Mouse (Mus musculus) A20 (cell line): ENCODE results near the gene Tspan5.

Source experiments
- DNase-seq: peaks from one replicate; pipeline ENCODE4 v3.0.0-alpha.2; 2011; ENCODE audit warnings: low read depth, low spot score

Gene Tspan5

DNA sequence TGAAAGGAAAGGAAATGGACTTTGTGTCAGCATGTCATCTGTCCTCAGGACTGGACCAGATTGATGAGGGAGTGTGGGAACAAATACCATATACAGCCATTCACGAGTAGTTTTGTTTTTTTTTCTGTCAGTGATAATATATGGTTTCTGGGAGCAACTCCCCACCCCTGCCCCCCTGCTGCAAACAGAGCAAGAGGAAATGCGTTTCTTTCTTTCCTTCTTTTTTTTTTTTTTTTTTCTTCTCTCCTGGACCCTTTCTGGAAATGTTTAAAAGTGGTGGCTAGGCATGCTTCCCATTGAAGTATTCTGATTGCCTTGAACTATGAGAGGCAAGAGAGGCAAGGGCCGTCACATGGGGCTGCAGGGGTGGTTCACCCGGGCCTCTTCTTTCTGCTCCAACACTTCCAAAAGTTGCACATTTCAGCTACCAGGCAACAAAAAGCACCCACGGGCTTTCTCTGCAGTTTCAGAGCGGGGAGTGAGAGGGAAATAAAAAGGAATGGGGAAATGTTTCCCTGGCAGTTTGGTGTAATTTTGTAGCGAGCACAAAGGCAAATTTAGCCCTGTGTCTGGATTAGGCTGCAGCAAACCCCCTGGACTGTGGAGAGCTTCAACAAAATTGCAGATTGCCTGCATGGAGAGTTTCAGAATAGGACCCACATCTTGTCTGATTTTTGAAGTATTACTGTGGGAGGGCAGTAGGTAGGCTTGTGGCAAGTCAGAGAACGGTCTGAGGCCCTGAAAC, 2.2 kb downstream of the Tspan5 start:
- no peak for DNase-seq

DNA sequence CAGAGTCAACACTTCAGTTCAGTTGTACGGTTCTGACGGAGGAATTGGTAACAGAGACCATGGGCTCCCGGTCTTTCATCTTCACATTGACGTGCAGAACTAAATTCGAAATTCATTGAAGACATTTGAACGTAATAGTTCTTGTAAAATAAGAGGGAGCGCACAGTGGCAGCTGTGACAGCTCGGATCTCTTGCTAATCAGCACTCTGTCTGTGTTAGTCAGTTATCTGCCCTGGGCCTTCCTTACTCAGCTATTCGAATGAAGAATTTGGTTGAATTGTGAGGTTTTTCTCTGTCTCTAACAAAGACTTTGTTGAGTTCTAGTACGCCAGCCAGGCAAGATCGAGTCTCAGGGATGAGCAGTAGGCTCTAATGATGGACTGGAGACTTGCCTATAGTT, 3.1 kb downstream of the Tspan5 start:
- no peak for DNase-seq

DNA sequence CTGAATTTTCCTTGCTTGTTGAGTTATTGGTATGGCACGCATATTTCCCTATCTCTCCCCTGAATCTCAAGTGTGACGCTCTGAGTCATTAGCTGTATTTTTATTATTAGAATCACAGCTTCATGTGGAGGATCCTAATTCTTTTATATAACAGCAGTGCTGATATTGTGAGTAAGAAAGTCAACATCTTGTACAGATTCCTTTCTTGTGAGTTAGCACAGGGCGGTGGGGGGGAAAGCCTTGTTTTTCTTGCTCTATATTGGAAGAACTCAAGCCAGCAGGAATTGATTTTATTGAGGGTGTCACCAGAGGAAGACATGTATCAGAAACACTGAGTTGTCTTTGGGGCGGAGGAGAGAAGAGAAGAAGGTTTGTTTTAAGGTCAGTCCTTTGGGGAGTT, 3.6 kb downstream of the Tspan5 start:
- no peak for DNase-seq

DNA sequence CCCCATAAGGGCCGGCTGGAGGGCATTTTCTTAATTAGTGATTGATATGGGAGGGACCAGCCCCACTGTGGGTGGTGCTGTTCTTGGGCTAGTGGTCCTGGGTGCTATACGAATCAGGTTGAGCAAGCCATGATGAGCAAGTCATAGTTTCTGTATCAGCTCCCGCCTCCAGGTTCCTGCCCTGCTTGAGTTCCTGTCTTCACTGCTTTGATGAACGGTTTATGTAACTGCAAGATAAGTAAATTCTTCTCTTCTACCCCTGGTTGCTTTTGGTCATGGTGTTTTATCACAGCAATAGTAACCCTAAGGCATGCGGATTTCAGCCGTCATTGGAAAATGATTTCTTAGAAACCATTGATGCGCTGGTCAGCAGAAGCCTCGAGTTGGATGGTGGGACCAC, 4.6 kb downstream of the Tspan5 start:
- no peak for DNase-seq

DNA sequence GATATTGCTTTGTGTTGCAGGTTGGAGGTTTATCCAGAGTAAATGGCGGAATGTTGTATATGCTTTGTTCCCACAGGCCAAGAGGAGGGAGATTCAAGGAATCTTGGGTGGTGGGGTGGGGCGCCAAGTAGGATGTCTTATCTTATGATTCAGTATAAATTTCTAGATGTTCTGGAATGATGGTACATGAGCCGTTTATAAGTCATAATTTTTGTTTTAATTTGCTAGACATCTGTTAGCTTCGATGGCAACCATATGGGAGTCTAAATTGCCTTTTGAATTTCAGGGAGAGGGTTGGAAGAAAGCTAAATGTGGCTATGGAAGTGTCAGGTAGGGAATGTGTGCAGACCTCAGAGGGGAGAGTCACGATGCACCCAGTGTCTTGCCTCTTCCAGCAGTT, 5.0 kb downstream of the Tspan5 start:
- DNase-seq = no peak

DNA sequence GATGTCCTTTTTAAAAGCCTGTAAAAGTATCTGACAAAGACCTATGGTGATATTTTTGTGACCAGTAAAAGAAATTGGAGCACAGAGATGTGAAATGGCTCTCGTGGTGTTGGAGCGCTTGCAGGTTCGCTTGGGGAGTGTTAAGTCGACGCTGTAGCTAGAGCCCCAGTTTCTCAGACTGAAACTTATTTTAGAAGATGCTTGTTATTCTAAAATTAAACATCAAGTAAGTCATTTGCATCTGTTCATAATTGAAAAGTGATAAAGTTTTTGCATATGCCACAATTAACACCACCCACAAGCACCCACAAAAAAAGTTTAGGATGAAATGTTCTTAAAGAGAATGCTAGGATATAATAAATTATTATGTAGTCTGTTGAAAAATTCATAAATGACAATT, 6.0 kb downstream of the Tspan5 start:
- DNase-seq = peak; percentile 64

DNA sequence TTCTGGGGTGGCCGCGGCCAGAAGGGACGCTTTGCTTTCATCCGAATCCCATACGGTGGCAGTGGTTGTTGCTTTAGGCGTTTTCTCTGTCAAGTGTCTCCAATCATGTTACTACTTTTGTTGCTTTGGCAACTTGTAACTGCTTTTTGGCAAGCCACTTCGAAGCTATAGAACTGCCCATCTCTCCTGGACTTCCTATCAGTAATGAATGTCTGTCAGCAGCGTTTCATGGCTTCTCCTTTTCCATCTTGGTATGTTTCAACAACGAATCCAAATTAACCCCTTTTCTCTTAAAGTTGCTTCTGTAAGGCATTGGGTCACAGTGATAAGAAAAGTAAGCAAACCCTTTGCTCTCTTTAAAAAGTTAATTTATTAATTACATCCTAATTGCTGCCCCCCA, 7.7 kb downstream of the Tspan5 start:
- no peak for DNase-seq

DNA sequence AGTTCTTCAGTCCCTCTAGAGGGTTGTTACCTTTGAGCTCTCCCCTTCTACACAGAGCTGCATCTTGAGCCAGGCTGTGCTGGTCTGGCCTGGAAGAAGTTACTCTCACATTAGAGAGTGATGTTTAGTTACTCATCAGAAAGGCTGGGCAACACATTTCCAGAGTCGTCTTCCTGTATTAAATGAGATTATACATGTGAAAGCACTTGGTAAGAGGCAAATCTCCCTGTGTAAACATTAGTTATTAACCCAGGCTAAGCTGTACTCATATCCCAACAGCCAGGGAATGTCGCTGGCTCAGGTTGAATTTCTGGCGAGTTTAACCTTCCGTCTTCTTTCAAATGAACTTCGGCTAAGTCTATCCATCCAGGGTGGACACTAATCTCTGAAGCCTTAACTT, 9.3 kb downstream of the Tspan5 start:
- no peak for DNase-seq

DNA sequence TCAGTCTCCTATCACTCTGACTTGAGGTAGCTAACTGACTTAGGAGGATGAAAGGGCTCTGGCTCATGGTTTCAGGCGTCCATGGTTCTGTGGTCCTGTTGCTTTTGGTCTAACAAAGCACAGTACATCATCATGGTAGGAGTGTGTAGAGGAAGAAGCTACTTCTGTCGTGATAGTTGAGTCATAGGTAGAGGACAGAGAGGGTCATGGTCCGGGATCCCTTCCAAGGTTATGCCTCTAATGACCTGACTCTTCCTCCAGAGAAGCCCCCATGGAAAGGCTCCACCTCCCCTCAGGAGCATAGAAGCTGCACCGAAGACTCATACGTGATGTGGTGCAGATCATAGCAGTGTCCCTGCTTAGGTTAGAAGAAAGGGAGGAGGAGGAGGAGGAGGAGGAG, 10.1 kb downstream of the Tspan5 start:
- DNase-seq = no peak

DNA sequence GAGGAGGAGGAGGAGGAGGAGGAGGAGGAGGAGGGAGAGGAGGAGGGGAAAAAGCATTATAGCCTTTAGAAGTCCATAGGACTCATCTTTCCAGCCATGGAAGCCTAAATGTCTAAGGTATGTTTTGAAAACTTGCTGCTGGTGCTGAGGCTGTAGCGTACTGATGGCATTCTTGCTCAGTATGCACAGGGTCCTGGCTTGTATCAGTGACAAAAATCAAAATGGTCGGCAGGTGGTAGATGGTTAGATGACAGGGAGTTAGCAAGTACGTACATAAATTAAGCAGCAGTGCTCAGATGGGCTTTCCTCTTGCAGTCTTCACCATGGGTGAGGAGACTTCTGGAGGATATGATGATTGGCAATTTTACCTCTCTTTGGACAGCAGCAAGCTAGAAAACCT, 10.8 kb downstream of the Tspan5 start:
- no peak for DNase-seq

DNA sequence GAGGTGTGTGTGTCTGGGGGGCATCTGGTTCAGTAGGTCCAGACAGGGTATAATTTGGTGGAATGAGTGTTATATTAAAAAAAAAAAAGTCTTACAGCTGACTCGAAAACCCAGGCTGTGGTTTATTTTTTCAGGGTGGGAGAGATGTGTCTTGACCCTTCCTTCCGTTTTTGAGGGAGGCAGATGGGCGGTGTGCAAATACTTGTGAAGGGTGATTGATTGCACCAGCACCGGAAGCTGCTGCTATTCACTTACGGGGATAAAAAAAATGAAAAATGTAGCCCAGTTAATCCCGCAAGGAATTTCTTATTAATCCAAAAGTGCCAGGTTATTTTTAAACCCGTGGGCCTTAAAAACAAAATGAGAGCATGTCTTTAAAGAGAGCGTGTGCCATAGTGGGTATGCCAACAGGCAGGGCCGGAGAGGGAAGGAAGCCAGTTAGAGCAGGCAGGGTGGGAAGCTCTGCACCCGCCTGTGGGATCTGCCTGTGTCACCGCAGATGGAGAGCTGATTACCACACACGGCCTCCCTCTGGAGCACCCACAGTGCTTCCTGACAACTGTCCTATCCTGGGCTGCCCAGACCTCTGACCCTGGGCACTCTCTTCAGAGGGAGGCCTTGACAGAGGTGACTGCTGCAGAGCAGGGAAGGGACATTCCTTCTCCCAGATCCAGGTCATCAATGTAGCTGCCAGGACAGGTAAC, 11.3 kb downstream of the Tspan5 start:
- DNase-seq = no peak

DNA sequence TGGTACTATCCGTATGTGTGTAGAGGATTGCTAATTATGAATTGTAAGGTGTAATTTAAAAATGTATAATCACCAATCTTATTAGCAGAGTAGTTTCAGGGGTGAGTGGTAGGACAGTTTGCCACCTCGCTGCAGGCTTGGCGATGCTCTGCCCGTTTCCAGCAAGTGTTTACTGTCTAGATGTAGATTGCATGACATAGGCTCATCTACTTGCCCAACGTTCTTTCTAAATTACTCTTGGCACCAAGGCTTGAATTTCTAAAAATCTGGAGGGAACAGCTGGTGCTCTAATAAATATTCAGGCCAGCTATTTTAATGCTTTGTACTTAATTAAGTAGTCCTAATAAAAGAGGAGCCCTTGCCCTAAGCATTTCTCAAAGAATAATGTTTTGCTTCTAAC, 12.3 kb downstream of the Tspan5 start:
- no peak for DNase-seq

DNA sequence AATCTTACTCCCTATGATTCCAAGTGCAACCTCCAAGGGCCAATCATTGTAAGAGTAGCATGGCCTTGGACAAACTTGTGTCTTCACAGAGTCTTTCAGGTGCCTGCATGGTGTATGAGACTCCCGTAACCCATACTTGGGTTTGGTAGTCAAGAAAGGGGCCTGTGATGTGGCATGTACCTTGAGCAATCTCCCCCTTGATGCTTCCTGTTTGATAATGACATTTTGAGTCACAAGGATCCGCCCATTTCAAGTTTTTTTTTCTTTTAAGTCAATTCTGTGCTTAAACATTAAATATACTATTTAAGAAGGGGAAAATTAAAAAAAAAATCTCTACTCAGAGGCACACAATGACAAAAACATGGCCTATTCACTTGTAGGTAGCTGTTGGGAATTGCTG, 15.3 kb downstream of the Tspan5 start:
- no peak for DNase-seq

DNA sequence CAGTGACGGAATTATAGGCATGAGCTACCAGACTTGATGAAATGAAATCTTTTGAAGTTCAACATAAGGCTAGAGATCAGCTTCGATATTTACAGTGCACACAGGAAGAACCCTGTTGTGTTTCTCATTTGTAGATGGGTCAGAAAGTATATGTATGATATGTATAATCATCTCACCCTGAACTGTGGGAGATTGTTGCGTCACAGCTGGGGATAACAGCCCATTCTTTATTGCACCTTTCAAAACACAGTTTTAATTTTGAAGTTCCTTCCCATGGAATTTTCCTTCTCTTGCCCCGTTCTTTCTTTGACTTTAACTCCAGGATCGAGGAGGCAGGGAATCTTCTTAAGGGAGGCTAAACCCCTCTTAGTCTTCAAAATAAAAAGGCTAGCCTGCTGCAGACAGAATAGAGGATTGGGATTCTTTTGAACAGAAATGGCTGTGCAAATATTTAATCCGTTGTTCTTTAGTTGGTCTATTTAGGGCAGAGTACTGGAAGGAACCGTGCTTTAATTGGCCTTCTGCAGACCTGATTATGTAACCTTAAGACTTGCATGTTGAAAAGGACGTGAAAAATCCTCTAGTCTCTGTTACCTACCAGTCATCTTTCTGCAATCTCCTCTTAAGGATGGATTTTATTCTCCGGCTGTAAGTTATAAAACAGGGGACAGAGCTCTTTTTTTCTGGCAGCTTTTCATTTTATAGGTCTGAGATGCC, 18.1 kb downstream of the Tspan5 start:
- no peak for DNase-seq

DNA sequence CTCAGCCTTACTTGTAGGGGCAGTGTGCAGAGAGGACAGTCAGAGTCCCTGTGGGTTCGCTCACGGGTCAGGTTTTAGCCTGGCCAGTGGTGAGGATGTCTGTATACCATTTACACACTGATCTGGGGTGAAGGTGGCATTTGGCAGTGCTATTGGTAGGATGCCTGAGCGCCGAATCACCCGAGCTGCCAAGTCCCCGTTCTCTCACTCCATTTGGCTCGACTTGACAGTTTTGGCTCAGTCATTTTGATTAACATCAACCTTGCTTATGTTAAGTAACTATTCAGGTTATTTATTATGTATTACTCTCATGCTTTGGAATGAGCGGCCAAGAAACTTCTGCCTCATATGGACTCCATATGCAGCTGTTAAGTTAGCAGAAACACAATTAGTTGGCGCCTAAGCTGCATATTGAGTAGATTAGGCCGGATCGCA, 18.7 kb downstream of the Tspan5 start:
- DNase-seq = no peak

DNA sequence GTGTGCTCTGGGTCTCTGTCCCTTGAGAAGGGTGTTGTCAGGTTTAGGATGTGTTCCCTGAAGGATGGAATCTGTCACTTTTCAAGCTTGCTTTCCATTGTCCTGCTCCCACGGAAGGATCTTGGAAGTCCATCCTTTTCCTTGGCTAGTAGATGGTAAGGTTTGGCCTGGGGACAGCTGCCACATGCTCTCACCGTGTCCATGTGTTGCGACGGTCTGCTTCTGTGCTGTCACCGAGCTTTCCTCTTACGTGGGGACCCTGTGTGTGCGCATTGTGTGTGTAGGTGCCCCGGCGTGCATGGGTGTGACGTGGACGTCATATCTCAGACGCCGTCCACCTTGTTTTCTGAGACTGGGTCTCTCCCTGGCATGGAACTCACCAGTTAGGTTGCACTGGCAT, 19.5 kb downstream of the Tspan5 start:
- DNase-seq = no peak

DNA sequence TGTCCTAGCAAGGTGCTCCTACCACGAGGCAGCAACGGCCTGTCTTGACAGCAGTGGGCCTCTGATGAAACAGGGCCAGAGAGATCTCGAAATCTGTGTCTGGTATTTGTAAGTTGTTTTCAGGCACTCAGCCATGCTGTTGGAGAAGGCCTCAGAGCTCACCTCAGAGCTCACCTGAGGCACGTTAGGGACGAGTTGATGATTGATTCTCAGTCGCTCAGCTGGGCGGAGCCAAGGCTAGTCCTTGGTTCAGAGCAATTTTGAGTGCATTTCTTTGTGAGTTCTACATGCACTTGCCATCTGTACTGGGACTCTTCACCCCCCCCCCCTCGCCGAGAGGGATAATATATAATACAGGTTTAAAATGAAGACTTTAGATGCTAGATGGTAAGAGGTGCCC, 21.9 kb downstream of the Tspan5 start:
- no peak for DNase-seq

DNA sequence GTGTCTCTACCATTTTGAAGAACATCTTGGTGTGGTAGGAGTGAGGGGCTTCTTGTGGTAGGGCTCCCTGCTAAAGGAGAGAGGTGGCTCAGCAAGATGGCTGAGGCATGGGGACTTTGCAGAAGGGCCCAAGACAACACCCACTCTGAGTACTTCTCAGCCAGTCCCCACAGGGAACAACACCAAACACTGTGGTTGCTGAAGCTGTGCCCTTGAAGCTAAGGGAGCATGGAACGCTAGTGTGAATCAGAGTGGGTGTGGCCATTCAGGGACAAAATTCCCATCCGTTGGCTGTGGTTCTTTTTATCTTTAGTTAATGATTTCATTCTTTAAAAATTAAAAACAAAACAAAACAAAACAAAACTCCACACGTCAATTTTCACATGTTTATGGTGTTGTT, 22.8 kb downstream of the Tspan5 start:
- no peak for DNase-seq

DNA sequence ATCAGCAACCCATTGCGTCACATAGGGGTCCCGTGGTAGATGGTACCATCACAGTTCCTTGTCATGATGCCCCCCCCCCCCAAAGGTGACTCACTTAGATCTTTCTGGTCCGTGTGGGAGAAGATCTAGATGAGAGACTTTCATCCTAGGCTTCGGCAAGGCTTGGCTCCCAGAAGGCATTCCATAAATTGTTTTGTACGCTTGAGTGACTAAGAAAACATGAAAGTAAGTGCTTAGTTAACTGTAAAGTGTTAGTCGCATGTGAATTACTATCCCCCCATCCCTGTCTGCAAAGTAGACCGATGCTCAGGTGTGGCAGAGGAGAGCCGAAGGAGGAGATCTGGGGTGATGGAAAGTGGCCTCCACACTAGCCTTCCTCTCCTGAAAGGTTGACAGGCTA, 25.0 kb downstream of the Tspan5 start:
- no peak for DNase-seq

DNA sequence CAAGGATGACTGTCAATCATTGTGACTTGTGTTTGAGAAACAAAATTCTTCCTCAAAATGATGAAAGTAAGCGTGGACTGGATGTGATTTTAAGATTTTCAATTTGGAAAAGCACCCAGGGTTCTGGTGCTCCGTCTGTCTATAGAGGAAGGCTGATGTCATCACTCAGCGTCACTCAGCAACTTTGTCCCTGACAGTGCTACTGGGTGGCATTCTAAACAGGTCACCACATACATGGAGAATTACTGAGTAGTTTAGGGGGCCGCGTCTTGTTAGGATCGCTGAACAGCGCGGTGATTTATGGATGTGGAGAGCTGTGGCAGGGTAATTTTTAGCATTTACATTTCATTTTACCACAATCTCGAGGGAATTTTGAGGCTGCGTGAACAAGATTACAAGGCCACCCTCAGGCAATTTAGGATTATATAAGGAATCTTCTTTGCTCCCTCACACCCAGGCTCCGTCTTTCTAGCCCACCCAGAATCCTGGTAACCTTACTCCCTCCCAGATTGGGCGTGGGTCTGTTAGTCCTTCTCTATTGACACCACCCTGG, 26.6 kb downstream of the Tspan5 start:
- no peak for DNase-seq

DNA sequence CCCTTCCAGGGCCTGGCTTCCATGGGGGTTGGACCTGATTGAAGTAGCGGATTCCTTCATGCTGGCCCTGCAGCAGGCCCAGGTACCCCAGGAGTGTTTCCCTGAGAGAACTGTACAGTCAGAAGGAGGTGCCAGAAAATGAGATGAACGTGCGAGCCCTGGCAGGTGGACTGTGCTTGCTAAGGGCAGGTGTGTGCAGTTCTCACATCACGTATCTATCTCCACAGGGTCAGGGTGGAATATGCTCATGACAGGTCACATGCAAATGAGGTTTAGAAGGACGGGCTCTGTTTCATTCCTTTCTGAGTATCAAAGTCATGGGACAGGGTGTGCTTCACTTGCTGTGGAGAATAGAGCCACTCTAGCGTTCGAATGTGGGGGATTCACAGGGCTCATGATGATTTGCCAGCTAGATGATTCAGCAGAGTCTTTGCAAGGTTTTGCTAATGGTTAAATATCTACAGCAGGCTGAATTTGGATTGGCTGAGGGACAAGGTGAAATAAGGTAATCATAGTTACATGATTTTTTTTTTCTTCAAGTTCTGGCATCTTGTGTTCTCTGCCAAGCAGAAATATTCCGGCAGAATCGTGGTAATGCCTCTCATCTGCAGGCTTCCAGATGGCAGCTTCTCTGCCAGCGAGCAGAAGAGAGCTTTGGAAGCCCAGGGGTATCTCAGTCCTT, 28.8 kb downstream of the Tspan5 start:
- no peak for DNase-seq
